Mouse (Mus musculus) lung, embryonic 16.5 days (tissue): Measurements from ENCODE around the gene Fancg. TPM values are rescaled to one million over a fixed set of nuclear protein-coding genes. Genes with fewer than 3 reads are reported as not detected.

Experiments
- ATAC-seq: fragments of 200-750 bp; cut with Nextera tagmentation; 2 replicates; pipeline ENCODE4 v1.8.0; 2017; ENCODE audit warnings: low read depth, mild to moderate bottlenecking, moderate library complexity
- H3K27ac ChIP-seq: fragments of 300-500 bp; sonication (generic); 2 replicates; pipeline ENCODE4 v1.5.1; 2014; ENCODE audit warnings: mild to moderate bottlenecking, control low read depth, low read length
- H3K27me3 ChIP-seq: fragments of 300-500 bp; sonication (generic); 2 replicates; pipeline ENCODE4 v1.6.1; 2014; ENCODE audit warnings: low read depth, low read length, mixed read lengths; ENCODE audit not compliant: control insufficient read depth, insufficient read depth
- H3K36me3 ChIP-seq: fragments of 300-500 bp; sonication (generic); 2 replicates; pipeline ENCODE4 v1.6.1; 2014; ENCODE audit warnings: low read length; ENCODE audit not compliant: control insufficient read depth, insufficient read depth
- H3K4me1 ChIP-seq: fragments of 300-500 bp; sonication (generic); replicated peaks from 2 replicates; pipeline ENCODE4 v1.6.1; 2014; ENCODE audit warnings: low read length, mixed read lengths; ENCODE audit not compliant: control insufficient read depth, insufficient read depth
- H3K4me2 ChIP-seq: fragments of 300-500 bp; sonication (generic); 2 replicates; pipeline ENCODE4 v1.6.1; 2014; ENCODE audit warnings: low read depth, low read length, control low read depth
- H3K4me3 ChIP-seq: fragments of 300-500 bp; sonication (generic); 2 replicates; pipeline ENCODE4 v1.5.1; 2014; ENCODE audit warnings: mild to moderate bottlenecking, low read length, control low read depth
- H3K9ac ChIP-seq: fragments of 300-500 bp; sonication (generic); 2 replicates; pipeline ENCODE4 v1.6.1; 2014; ENCODE audit warnings: low read length, control low read depth
- H3K9me3 ChIP-seq: fragments of 300-500 bp; sonication (generic); 2 replicates; pipeline ENCODE4 v1.6.1; 2016; ENCODE audit warnings: low read length; ENCODE audit not compliant: control insufficient read depth
- WGBS: fragments of 180-500 bp; shearing (Covaris S2); extraction: QIAGEN DNeasy Blood & Tissue Kit; methylation state at CpG from one replicate; pipeline ENCODE4 v1.1.7; 2014; 5-methylcytosine and 5-hydroxymethylcytosine counted together
- polyA plus RNA-seq: library from polyadenylated mRNA; unstranded; fragments of >200 nt; fragmentation: Nextera tagmentation; extraction: Ambion mirVana; gene quantifications from 2 replicates; pipeline ENCODE4 v1.2.1, GENCODE M21; 2015

Gene Fancg
- polyA plus RNA-seq, 1 experiment from 2014 or later = 22.5 TPM

GRCm38 (mm10) chr4:43029121-43029520, 18.8 kb upstream of the Fancg start:
- Histone ChIP-seq H3K9me3 (no peaks in the 10 kb centered on the region), H3K27ac (no peak overlapping the region), H3K9ac (no peak overlapping the region), H3K4me2 (no peak overlapping the region), H3K36me3 (peaks cover 30% of the 10 kb centered on the region), H3K4me1 (peaks cover 22% of the 10 kb centered on the region), H3K27me3 (no peaks in the 10 kb centered on the region), H3K4me3 (no peak overlapping the region)
- ATAC-seq = no peak
- 89% methylated on average over 7 of the region's 7 CpGs for WGBS

DNA sequence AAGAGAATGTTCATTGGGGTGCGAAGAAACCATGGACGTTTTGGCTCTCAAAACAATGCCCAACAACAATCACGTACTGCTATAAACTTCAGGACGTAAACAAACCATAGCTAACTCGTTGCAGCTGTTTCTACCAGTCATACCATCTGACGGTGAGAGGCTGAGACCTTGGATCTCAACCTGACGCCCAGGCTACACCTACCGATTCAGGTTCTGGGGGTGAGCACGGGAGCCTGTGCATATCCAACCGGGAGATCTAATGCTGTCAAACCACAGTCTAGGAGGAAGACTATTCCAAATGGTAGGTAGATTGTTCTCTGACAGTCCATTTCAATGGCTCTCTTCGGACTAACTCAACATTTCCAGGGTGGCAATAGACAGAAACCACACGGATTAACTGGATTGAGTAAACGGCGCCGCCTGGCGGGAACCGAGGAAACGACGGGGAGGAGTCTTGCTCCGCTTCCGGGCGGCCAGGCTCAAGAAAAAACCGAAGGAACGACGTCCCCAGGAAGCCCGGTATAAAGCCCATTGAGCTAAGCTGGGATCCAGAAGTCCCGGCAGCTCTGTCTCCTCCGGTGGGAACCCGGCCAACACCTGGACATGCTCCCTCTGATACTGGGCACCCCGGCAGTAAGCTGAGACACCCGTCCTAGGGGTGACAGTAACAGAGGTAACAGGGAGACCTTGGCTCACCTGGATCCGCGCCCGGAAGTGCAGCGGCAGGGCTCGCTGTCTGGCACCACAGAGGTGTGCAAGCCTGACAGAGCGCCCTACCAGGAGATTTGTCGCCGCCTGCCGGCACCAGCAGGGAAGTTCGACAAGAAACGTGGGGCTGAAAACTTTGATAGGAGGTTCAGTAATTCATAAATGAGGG, 15.0 kb upstream of the Fancg start, which contains the start of gene Pigo:
TSS of gene Pigo (minus strand) at position 736 of the 877 bp plus-strand sequence.
- 6% methylated on average over 42 of the region's 42 CpGs for whole genome bisulfite sequencing
- H3K36me3 ChIP-seq = peaks cover 42% of the 10 kb centered on the region

DNA sequence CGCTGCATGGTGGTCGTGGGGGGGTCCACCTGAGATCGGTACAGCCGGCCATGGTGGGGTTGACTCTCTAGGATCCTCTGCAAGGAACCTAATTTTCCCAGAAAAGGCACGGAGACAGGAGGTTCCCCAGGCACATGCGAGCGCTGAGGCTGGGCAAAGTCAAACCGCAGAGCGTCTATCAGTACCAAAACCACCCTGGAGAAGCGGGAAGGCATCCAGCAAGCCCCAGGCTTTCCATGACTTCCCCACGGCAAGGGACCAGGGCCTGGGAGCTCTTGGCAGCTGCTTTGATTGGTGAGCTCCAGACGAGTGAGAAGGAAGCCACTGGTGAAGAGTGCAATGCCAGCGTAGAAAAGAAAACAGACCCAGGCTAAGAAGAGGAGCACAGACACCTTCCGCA, 14.4 kb upstream of the Fancg start:
- 72% methylated on average over 14 of the region's 14 CpGs for WGBS
- H3K36me3 ChIP-seq = peaks cover 42% of the 10 kb centered on the region

More for the DNA sequence above, 15.0 kb upstream of the Fancg start, which contains the start of gene Pigo:
- Histone ChIP-seq H3K27me3 (no peaks in the 10 kb centered on the region), H3K9me3 (no peaks in the 10 kb centered on the region), H3K4me1 (peaks cover 12% of the 10 kb centered on the region), H3K9ac (peak within 1 kb of the TSS; percentile 72), H3K4me2 (peak within 1 kb of the TSS; percentile 86), H3K27ac (peak within 1 kb of the TSS; percentile 97), H3K4me3 (peak within 1 kb of the TSS; percentile 79)
- peak; percentile 94 for ATAC-seq

GRCm38 (mm10) chr4:43021341-43021740, 11.0 kb upstream of the Fancg start:
- ATAC-seq = no peak
- H3K4me1 ChIP-seq = peaks cover 7% of the 10 kb centered on the region
- H3K4me2 ChIP-seq = no peak overlapping the region
- H3K36me3 ChIP-seq = peaks cover 34% of the 10 kb centered on the region
- 74% methylated on average over 17 of the region's 17 CpGs for WGBS
- no peak overlapping the region for H3K9ac ChIP-seq
- H3K9me3 ChIP-seq = no peaks in the 10 kb centered on the region
- H3K4me3 ChIP-seq = no peak overlapping the region
- H3K27me3 ChIP-seq = no peaks in the 10 kb centered on the region
- no peak overlapping the region for H3K27ac ChIP-seq

More for the DNA sequence above, 14.4 kb upstream of the Fancg start:
- no peak for ATAC-seq
- Histone ChIP-seq H3K27ac (no peak overlapping the region), H3K9me3 (no peaks in the 10 kb centered on the region), H3K27me3 (no peaks in the 10 kb centered on the region), H3K4me1 (peaks cover 7% of the 10 kb centered on the region), H3K4me2 (peak overlapping the region; percentile 86), H3K4me3 (peak overlapping the region; percentile 79), H3K9ac (peak overlapping the region; percentile 72)

GRCm38 (mm10) chr4:43020876-43021275, 10.6 kb upstream of the Fancg start:
- Histone ChIP-seq H3K4me2 (no peak overlapping the region), H3K27ac (no peak overlapping the region), H3K9me3 (no peaks in the 10 kb centered on the region), H3K36me3 (peaks cover 34% of the 10 kb centered on the region), H3K4me1 (peaks cover 7% of the 10 kb centered on the region), H3K27me3 (no peaks in the 10 kb centered on the region), H3K9ac (no peak overlapping the region), H3K4me3 (no peak overlapping the region)
- 88% methylated on average over 16 of the region's 16 CpGs for WGBS
- ATAC-seq = no peak

GRCm38 (mm10) chr4:43019641-43020465, 9.5 kb upstream of the Fancg start:
- Histone ChIP-seq H3K9ac (no peak overlapping the region), H3K27ac (no peak overlapping the region), H3K4me2 (no peak overlapping the region), H3K36me3 (peaks cover 34% of the 10 kb centered on the region), H3K27me3 (no peaks in the 10 kb centered on the region), H3K4me1 (peaks cover 5% of the 10 kb centered on the region), H3K4me3 (no peak overlapping the region), H3K9me3 (no peaks in the 10 kb centered on the region)
- ATAC-seq = no peak
- WGBS = 91% methylated on average over 23 of the region's 23 CpGs

- ATAC-seq = no peak
- Histone ChIP-seq H3K4me3 (no peak overlapping the region), H3K27ac (no peak overlapping the region), H3K4me2 (no peak overlapping the region), H3K36me3 (peaks cover 34% of the 10 kb centered on the region), H3K9ac (no peak overlapping the region), H3K27me3 (no peaks in the 10 kb centered on the region), H3K4me1 (no peaks in the 10 kb centered on the region), H3K9me3 (no peaks in the 10 kb centered on the region)
- WGBS = 88% methylated on average over 10 of the region's 10 CpGs
These were observed 8.9 kb upstream of the Fancg start for GRCm38 (mm10) chr4:43019176-43019575.

DNA sequence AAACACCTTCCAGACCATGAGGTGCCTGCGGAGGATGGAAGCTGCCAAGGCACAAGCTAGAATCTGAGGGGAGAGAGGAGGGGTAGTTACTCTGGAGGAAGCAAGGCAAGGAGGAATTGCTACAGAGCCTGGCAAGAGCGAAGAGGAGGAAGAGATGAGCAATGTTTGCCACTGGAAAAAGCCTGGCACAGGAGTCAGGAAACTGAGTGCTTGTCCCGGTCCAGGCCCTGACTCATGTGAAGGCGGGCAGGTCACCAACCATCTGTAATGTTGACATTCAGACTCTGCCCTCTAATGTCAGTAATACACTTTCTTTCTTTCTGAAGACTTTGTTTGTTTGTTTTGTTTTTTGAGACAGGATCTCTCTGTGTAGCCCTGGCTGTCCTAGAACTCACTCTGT, 7.8 kb upstream of the Fancg start:
- no peaks in the 10 kb centered on the region for H3K4me1 ChIP-seq
- H3K9ac ChIP-seq = no peak overlapping the region
- no peaks in the 10 kb centered on the region for H3K27me3 ChIP-seq
- no peak overlapping the region for H3K4me2 ChIP-seq
- H3K9me3 ChIP-seq = no peaks in the 10 kb centered on the region
- 92% methylated on average over 4 of the region's 4 CpGs for WGBS
- no peak for ATAC-seq
- H3K36me3 ChIP-seq = peaks cover 34% of the 10 kb centered on the region
- H3K27ac ChIP-seq = no peak overlapping the region
- no peak overlapping the region for H3K4me3 ChIP-seq

GRCm38 (mm10) chr4:43012091-43012490, 1.8 kb upstream of the Fancg start:
- Histone ChIP-seq H3K4me3 (no peak overlapping the region), H3K9ac (no peak overlapping the region), H3K36me3 (peaks cover 4% of the 10 kb centered on the region), H3K27ac (no peak overlapping the region), H3K9me3 (no peaks in the 10 kb centered on the region), H3K4me1 (peaks cover 5% of the 10 kb centered on the region; the same call in 1 of the 2 replicates), H3K27me3 (no peaks in the 10 kb centered on the region), H3K4me2 (no peak overlapping the region)
- no peak for ATAC-seq
- WGBS = 95% methylated on average over 1 of the region's 1 CpGs
